Mouse (Mus musculus) stomach, postnatal 0 days (tissue): ENCODE results near the gene Cdipt.

Source experiments
- CTCF ChIP-seq: IDR thresholded peaks from 2 replicates; pipeline ENCODE4 v1.5.1; 2016; ENCODE audit warnings: antibody characterized with exemption, low read depth, mild to moderate bottlenecking, moderate library complexity
- EP300 ChIP-seq: optimal IDR thresholded peaks from 2 replicates; pipeline ENCODE3; 2016; ENCODE audit warnings: antibody characterized with exemption

GRCm38 (mm10) chr7:126965568-126965967 lies 10.1 kb upstream of the Cdipt start:
- TF ChIP-seq CTCF = no peak
- TF ChIP-seq EP300 = no peak
